Mouse (Mus musculus): ENCODE results near the gene Btbd9. TPM values are rescaled to one million over a fixed set of nuclear protein-coding genes. Genes with fewer than 3 reads are reported as not detected.

The Btbd9 gene
- total RNA-seq, 2 experiments from 2014 or later: 40.6 to 40.9 TPM

- no peak for DNase-seq
Observed at GRCm38 (mm10) chr17:30388817-30389216, 187.5 kb downstream of the Btbd9 start.

DNA sequence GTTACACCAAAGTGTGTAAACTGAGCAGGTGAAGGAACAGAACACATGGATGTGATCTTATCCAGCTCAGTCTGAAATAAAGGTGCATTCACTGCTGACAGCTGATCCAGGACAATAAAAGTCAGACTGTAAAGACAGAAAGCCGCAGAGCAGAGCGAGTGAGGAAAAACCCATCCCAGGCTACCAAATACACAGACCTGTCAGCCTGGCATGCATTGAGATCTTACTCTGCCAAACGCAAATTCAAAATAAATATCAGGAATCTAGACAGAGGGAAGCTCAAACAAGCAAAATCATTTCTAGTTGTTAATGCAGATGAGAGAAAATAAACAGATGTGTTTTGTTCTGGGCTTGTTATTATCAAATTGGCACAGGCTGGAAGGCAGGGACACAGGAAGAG lies 187.9 kb downstream of the Btbd9 start:
- DNase-seq: no peak

- DNase-seq: no peak
Observed at GRCm38 (mm10) chr17:30386241-30386640, 190.0 kb downstream of the Btbd9 start.

DNA sequence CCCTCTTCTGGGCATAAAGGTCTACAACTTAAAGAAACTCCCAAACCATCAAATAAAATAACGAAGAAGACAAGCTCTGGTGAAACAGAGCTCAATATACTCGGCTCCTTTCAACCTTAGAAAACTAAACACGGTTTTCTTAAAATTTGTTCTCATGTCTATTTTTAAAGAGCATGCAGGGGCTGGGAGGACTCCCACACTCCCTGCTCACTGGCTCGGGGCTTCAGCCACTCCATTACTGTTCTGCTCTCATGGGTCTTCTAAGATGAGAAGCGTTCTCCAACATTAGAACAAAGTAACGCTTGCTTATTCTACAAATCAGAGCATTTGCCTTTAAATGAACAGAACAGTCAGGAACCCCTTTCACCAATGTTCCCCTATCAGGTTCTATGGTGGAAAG lies 192.6 kb downstream of the Btbd9 start:
- no peak for DNase-seq

GRCm38 (mm10) chr17:30378221-30379010 lies 197.9 kb downstream of the Btbd9 start:
- no peak for DNase-seq

- no peak for DNase-seq
Observed at GRCm38 (mm10) chr17:30377754-30378153, 198.5 kb downstream of the Btbd9 start.

GRCm38 (mm10) chr17:30375107-30375506 lies 201.2 kb downstream of the Btbd9 start:
- no peak for DNase-seq

DNA sequence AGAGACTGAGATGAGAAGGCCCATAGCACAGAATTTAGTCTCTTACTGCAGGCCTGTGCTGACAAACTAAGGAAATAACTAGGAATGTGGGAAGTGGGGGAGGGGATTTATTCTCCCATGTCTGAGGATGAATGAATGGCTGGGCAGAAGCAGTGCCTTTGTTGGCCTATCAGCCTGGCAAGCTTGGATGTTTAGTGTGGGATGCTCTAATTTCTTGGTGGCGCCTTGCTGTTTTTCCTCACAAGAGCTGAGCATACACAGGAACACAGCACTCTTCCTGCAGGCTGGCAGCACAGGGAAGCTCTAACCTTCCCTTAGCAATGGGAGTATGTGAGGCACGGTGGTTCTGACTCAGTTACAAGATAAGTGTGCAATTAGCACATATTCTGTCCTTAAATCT lies 207.7 kb downstream of the Btbd9 start:
- no peak for DNase-seq

DNA sequence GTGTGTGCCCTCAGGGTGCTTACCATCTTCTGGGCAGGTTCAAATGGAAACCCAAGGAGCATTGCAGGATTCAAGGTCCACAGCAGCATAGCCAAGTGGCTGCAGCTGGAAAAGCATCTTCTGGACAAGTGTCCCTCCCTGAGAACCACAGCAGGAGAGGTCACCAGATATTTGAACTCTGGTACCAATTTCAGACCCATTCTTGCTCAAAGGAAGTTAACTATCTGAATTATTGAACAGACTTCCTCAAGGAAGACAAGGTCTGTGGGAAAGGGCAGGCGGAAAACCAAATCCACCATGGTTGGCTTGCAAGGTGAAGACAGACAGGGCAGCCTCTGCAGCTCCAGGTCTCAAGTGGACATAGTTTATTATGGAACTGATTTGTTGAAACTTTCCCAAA lies 211.6 kb downstream of the Btbd9 start:
- no peak for DNase-seq

GRCm38 (mm10) chr17:30363365-30363764 lies 212.9 kb downstream of the Btbd9 start:
- no peak for DNase-seq

DNA sequence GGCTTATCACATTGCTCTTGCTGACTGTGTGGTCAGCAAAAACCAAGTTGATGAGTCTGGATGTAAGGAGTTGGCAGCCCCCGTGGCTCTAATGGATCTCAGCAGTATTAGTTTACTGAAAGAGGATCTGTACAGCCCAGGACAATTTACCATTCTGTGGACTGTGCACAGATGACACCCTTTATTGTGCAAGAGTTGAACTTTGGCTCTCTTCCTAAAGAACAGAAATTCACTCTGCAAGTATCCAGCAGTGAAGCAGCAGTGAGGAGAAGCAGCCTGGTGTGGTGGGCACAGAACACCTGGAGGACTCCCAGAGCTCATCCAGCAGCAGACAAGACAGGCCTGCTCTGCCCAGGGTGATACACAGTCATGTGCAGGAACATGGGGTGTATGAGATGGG lies 215.6 kb downstream of the Btbd9 start:
- no peak for DNase-seq

- no peak for DNase-seq
Observed at GRCm38 (mm10) chr17:30359392-30359791, 216.9 kb downstream of the Btbd9 start.

- no peak for DNase-seq
Observed at GRCm38 (mm10) chr17:30355431-30355830, 220.9 kb downstream of the Btbd9 start.

GRCm38 (mm10) chr17:30354381-30354780 lies 221.9 kb downstream of the Btbd9 start:
- DNase-seq: no peak

GRCm38 (mm10) chr17:30348031-30348430 lies 228.3 kb downstream of the Btbd9 start:
- DNase-seq: no peak

- no peak for DNase-seq
Observed at GRCm38 (mm10) chr17:30347101-30347613, 229.1 kb downstream of the Btbd9 start.

DNA sequence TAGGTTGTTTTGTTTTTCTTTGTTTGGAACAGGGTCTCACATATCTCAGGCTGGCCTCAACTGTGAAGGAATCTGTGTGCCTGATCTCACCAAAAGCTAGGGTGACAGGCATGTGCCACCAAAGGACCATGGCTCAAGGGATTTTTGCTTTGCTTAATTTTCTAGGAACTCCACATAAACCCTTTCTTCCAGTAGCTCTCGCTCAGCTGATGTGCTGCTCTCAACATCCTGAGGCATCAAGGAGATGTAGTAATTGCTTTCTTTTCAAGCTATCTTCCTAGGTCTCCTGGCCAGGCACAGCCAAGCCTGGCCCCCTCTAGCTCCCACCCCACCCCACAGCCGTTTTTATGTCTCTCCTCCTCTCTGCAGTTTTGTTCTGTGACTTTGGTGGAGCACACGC lies 231.3 kb downstream of the Btbd9 start:
- DNase-seq: no peak

- DNase-seq: no peak
Observed at GRCm38 (mm10) chr17:30343701-30344473, 232.4 kb downstream of the Btbd9 start.

DNA sequence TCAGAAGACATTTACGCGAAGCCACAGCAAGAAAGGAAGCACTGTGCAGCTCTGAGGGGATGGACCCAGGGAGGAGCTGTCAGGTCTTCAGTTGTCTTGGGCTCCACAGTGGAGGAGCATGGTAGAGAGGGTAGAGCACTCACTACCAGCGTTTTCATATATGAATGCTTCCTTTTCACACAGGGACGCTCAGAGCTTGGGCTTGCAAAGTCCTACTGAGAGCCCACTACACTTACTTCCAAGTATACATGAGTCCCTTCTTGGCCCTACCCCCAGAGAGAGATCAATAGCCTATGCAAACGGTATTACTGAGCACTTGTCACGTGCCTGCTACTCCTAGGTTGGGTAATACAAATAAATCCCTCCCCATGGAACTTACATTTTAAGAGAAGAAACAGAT lies 234.7 kb downstream of the Btbd9 start:
- no peak for DNase-seq

DNA sequence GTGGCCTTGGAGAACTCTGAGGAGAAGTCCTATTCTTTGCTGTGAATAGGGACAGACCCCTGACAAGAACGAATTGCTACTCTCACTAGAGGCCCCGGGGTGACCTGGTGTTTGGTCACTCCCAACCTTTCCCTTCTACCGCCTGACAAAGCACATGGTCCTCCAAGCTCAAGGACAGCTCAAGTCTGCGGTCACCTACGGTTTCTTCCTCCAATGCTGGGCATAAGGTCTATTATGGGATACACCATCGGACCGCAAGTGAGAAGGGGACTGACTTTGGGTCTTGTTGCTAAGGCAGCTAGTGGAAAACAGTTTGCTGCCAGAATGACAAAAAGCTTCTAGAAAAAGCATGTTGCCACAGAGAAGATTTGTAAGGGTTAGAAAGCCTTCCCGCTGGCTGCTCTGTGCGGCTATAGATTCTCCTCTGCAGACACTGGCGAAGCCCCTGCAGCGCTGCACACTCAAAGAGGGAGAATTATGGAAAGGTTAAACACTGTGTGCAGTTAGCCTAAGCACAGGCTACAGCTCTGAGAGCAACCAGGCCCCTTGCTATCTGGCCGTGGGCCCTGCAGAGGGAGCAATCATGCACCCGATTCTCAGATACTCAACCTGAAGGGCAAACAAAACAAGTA lies 235.7 kb downstream of the Btbd9 start:
- no peak for DNase-seq

- DNase-seq: no peak
Observed at GRCm38 (mm10) chr17:30339317-30339716, 237.0 kb downstream of the Btbd9 start.

- DNase-seq: no peak
Observed at GRCm38 (mm10) chr17:30336816-30337215, 239.5 kb downstream of the Btbd9 start.

DNA sequence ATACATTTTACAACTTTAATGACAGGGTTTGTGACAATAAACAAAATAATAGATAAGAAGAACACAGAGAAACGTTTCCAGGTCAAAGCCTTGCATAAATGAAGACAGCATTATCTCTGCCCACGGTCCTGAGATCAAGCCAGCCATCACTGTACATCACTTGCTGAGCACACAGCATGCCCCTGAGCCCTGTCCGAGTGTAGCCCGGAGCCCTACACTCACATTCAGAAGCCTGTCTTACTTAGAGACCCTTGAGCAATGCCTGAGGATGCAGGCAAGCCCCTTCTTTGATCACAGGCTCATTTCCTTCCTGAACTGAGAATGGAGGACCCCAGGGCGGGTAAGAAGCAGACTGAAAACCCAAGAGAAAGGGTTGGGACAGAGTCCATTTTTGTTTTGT lies 240.0 kb downstream of the Btbd9 start:
- no peak for DNase-seq
